Mouse (Mus musculus): ENCODE data around the gene Derl3.

GRCm38 (mm10) chr10:75856155-75856907, 36.9 kb upstream of the Derl3 start:
- TF ChIP-seq CTCF (IDR thresholded peaks at IDR 0.05; ENCODE audit: insufficient read depth, low read depth, low read length) (no peak), POLR2A (IDR thresholded peaks at IDR 0.05; ENCODE audit: insufficient read depth, low read depth, low read length) (no peak)

Measured in olfactory bulb, adult 2 months (tissue).